Mouse (Mus musculus) small intestine, adult 10 weeks (tissue): ENCODE data around the gene Neo1. TPM values are rescaled to one million over a fixed set of nuclear protein-coding genes. Genes with fewer than 3 reads are reported as not detected.

Experiments used
- polyA plus RNA-seq: library from polyadenylated mRNA; stranded (reverse); fragments of 350-450 nt; fragmentation: Illumina TruSeq; extraction: RNeasy Lipid Tissue Mini Kit (QIAGEN cat#74804); gene quantifications from one replicate; pipeline ENCODE4 v1.2.3, GENCODE M21; 2014; ENCODE audit warnings: low replicate concordance

Gene Neo1
- polyA plus RNA-seq, result 29.4 TPM

GRCm38 (mm10) chr9:59036159-59036731 lies at the start of gene Neo1:
Gene Neo1 (minus strand): TSS chr9:59036441.

Other genes starting within 250 kb of the Neo1 start
- gene Hcn4, start 213.0 kb downstream of the Neo1 start, polyA plus RNA-seq, result 0.22 TPM